Mouse (Mus musculus): ENCODE data around the gene Stard10. TPM values are rescaled to one million over a fixed set of nuclear protein-coding genes. Genes with fewer than 3 reads are reported as not detected.

The Stard10 gene
- total and polyA plus RNA-seq, 3 experiments = 27.6 to 78.1 (median 29.9) TPM

- DNase-seq = no peak
Measured at GRCm38 (mm10) chr7:101302691-101303090, 14.2 kb upstream of the Stard10 start.

GRCm38 (mm10) chr7:101306841-101307240 is 10.0 kb upstream of the Stard10 start:
- no peak for DNase-seq

- no peak for DNase-seq
Measured at GRCm38 (mm10) chr7:101309985-101310326, 6.9 kb upstream of the Stard10 start.

- DNase-seq = peak; percentile 97
Measured at GRCm38 (mm10) chr7:101310327-101311028, 6.4 kb upstream of the Stard10 start.

GRCm38 (mm10) chr7:101311061-101311460 is 5.8 kb upstream of the Stard10 start:
- DNase-seq = no peak

GRCm38 (mm10) chr7:101313033-101313432 is 3.9 kb upstream of the Stard10 start:
- no peak for DNase-seq

- no peak for DNase-seq
Measured at GRCm38 (mm10) chr7:101314396-101314795, 2.5 kb upstream of the Stard10 start.

- DNase-seq = no peak
Measured at GRCm38 (mm10) chr7:101315699-101316098, 1.2 kb upstream of the Stard10 start.

GRCm38 (mm10) chr7:101316591-101317001 is 290 bp upstream of the Stard10 start:
- DNase-seq = no peak

GRCm38 (mm10) chr7:101318848-101319247 is 2.0 kb downstream of the Stard10 start:
- no peak for DNase-seq

- DNase-seq = no peak
Measured at GRCm38 (mm10) chr7:101319796-101320195, 2.9 kb downstream of the Stard10 start.

GRCm38 (mm10) chr7:101320399-101321217 is 3.7 kb downstream of the Stard10 start:
- peak; percentile 73 for DNase-seq

- DNase-seq = peak; percentile 55
Measured at GRCm38 (mm10) chr7:101321218-101321827, 4.4 kb downstream of the Stard10 start.

GRCm38 (mm10) chr7:101323141-101323594 is 6.3 kb downstream of the Stard10 start:
- DNase-seq = no peak

- peak; percentile 39 for DNase-seq
Measured at GRCm38 (mm10) chr7:101324142-101324962, 7.5 kb downstream of the Stard10 start.

GRCm38 (mm10) chr7:101326006-101326405 is 9.1 kb downstream of the Stard10 start:
- no peak for DNase-seq

GRCm38 (mm10) chr7:101327263-101327662 is 10.4 kb downstream of the Stard10 start:
- no peak for DNase-seq

GRCm38 (mm10) chr7:101327786-101328185 is 10.9 kb downstream of the Stard10 start:
- DNase-seq = no peak

GRCm38 (mm10) chr7:101328621-101329158 is 11.8 kb downstream of the Stard10 start:
- peak; percentile 64 for DNase-seq

GRCm38 (mm10) chr7:101329606-101330005 is 12.7 kb downstream of the Stard10 start:
- DNase-seq = no peak

- peak; percentile 75 for DNase-seq
Measured at GRCm38 (mm10) chr7:101330074-101330840, 13.4 kb downstream of the Stard10 start.
